Mouse (Mus musculus) kidney, postnatal 0 days (tissue): ENCODE measurements around the gene Gm42791. TPM values are rescaled to one million over a fixed set of nuclear protein-coding genes. Genes with fewer than 3 reads are reported as not detected.
A peak's percentile ranks its signal among the peaks of the same experiment; 100 is the strongest.

Source experiments
- ATAC-seq: fragments of 200-750 bp; cut with Nextera tagmentation; replicated peaks from 2 replicates; pipeline ENCODE4 v1.8.0; 2017; ENCODE audit warnings: low read depth, moderate number of reproducible peaks, moderate TSS enrichment, moderate library complexity; ENCODE audit not compliant: low FRiP score
- DNase-seq: peaks from one replicate; pipeline ENCODE4 v3.0.0-alpha.2; 2016; ENCODE audit warnings: low spot score
- H3K27ac ChIP-seq: fragments of 300-500 bp; sonication (generic); 2 replicates; pipeline ENCODE4 v1.5.1; 2014; ENCODE audit warnings: mild to moderate bottlenecking
- H3K27me3 ChIP-seq: fragments of 300-500 bp; sonication (generic); 2 replicates; pipeline ENCODE4 v1.6.1; 2014; ENCODE audit warnings: low read length, mixed read lengths; ENCODE audit not compliant: insufficient read depth
- H3K36me3 ChIP-seq: fragments of 300-500 bp; sonication (generic); 2 replicates; pipeline ENCODE4 v1.6.1; 2014; ENCODE audit warnings: low read length, mixed read lengths; ENCODE audit not compliant: insufficient read depth
- H3K4me1 ChIP-seq: fragments of 300-500 bp; sonication (generic); replicated peaks from 2 replicates; pipeline ENCODE4 v1.6.1; 2014; ENCODE audit warnings: antibody characterized with exemption, low read length, mixed read lengths; ENCODE audit not compliant: insufficient read depth
- H3K4me2 ChIP-seq: fragments of 300-500 bp; sonication (generic); 2 replicates; pipeline ENCODE4 v1.6.1; 2014; ENCODE audit warnings: mild to moderate bottlenecking, low read length, moderate library complexity, mixed read lengths
- H3K4me3 ChIP-seq: fragments of 300-500 bp; sonication (generic); replicated peaks from 2 replicates; pipeline ENCODE4 v1.5.1; 2014; ENCODE audit warnings: low read depth, low read length
- H3K9ac ChIP-seq: fragments of 300-500 bp; sonication (generic); 2 replicates; pipeline ENCODE4 v1.6.1; 2014; ENCODE audit warnings: low read depth, low read length
- H3K9me3 ChIP-seq: fragments of 300-500 bp; sonication (generic); replicated peaks from 2 replicates; pipeline ENCODE4 v1.6.1; 2016; ENCODE audit warnings: low read length, inconsistent platforms, mixed read lengths
- CTCF ChIP-seq: IDR thresholded peaks from 2 replicates; pipeline ENCODE4 v1.5.1; 2016; ENCODE audit warnings: antibody characterized with exemption, low read depth, mild to moderate bottlenecking, moderate library complexity
- WGBS: fragments of 180-500 bp; shearing (Covaris S2); extraction: QIAGEN DNeasy Blood & Tissue Kit; methylation state at CpG from one replicate; pipeline ENCODE4 v1.1.7; 2014; 5-methylcytosine and 5-hydroxymethylcytosine counted together
- polyA plus RNA-seq: library from polyadenylated mRNA; unstranded; fragments of >200 nt; fragmentation: Nextera tagmentation; extraction: Ambion mirVana; gene quantifications from 2 replicates; pipeline ENCODE4 v1.2.1, GENCODE M21; 2015

Gm42791 gene
- polyA plus RNA-seq, 1 experiment from 2014 or later = not detected

- H3K36me3 ChIP-seq = no peaks in the 10 kb centered on the region
- no peak overlapping the region for H3K4me3 ChIP-seq
- H3K27ac ChIP-seq = peak overlapping the region; percentile 6; the same call in 1 of the 2 replicates
- TF ChIP-seq CTCF = no peak
- peaks cover 14% of the 10 kb centered on the region; the same call in 1 of the 2 replicates for H3K4me1 ChIP-seq
- no peak for DNase-seq
- no peaks in the 10 kb centered on the region for H3K27me3 ChIP-seq
- H3K9me3 ChIP-seq = no peaks in the 10 kb centered on the region
- no peak overlapping the region for H3K4me2 ChIP-seq
- ATAC-seq = no peak
- no peak overlapping the region for H3K9ac ChIP-seq
- 83% methylated on average over 6 of the region's 6 CpGs for WGBS
These were observed 39.4 kb downstream of the Gm42791 start for GRCm38 (mm10) chr5:148955575-148955974.

- no peak for ATAC-seq
- H3K36me3 ChIP-seq = no peaks in the 10 kb centered on the region
- WGBS = 68% methylated on average over 22 of the region's 22 CpGs
- no peaks in the 10 kb centered on the region for H3K9me3 ChIP-seq
- no peak for TF ChIP-seq CTCF
- no peak for DNase-seq
- no peak overlapping the region for H3K4me2 ChIP-seq
- no peak overlapping the region for H3K9ac ChIP-seq
- peaks cover 11% of the 10 kb centered on the region; the same call in 1 of the 2 replicates for H3K4me1 ChIP-seq
- H3K4me3 ChIP-seq = no peak overlapping the region
- peak overlapping the region; percentile 19; the same call in 1 of the 2 replicates for H3K27ac ChIP-seq
- no peaks in the 10 kb centered on the region for H3K27me3 ChIP-seq
These were observed 40.5 kb downstream of the Gm42791 start for GRCm38 (mm10) chr5:148954314-148955060.

GRCm38 (mm10) chr5:148953098-148953497 lies 41.8 kb downstream of the Gm42791 start:
- no peak for TF ChIP-seq CTCF

GRCm38 (mm10) chr5:148952419-148952818 lies 42.5 kb downstream of the Gm42791 start:
- Histone ChIP-seq H3K9me3 (no peaks in the 10 kb centered on the region), H3K4me3 (no peak overlapping the region), H3K4me2 (no peak overlapping the region), H3K9ac (no peak overlapping the region), H3K36me3 (no peaks in the 10 kb centered on the region), H3K27ac (no peak overlapping the region), H3K4me1 (0 out of 2 replicates have a peak, but pooled peaks cover 3% of the 10 kb centered on the region), H3K27me3 (no peaks in the 10 kb centered on the region)
- no peak for DNase-seq
- WGBS = 63% methylated on average over 6 of the region's 6 CpGs
- ATAC-seq = no peak
- TF ChIP-seq CTCF = peak; percentile 66

More at GRCm38 (mm10) chr5:148953098-148953497, 41.8 kb downstream of the Gm42791 start:
- no peak overlapping the region for H3K4me2 ChIP-seq
- H3K27me3 ChIP-seq = no peaks in the 10 kb centered on the region
- H3K9ac ChIP-seq = no peak overlapping the region
- no peaks in the 10 kb centered on the region for H3K36me3 ChIP-seq
- 65% methylated on average over 5 of the region's 5 CpGs for WGBS
- H3K4me1 ChIP-seq = 0 out of 2 replicates have a peak, but pooled peaks cover 3% of the 10 kb centered on the region
- H3K27ac ChIP-seq = no peak overlapping the region
- H3K4me3 ChIP-seq = no peak overlapping the region
- ATAC-seq (no peak), DNase-seq (no peak)
- no peaks in the 10 kb centered on the region for H3K9me3 ChIP-seq

- H3K27ac ChIP-seq = no peak overlapping the region
- no peaks in the 10 kb centered on the region for H3K36me3 ChIP-seq
- no peak for DNase-seq
- H3K9ac ChIP-seq = no peak overlapping the region
- H3K4me3 ChIP-seq = no peak overlapping the region
- whole genome bisulfite sequencing = 87% methylated on average over 5 of the region's 5 CpGs
- no peak for TF ChIP-seq CTCF
- no peak overlapping the region for H3K4me2 ChIP-seq
- H3K9me3 ChIP-seq = no peaks in the 10 kb centered on the region
- ATAC-seq = no peak
- no peaks in the 10 kb centered on the region for H3K27me3 ChIP-seq
- H3K4me1 ChIP-seq = 0 out of 2 replicates have a peak, but pooled peaks cover 3% of the 10 kb centered on the region
These were observed 43.6 kb downstream of the Gm42791 start for GRCm38 (mm10) chr5:148951360-148951759.

- Histone ChIP-seq H3K4me1 (0 out of 2 replicates have a peak, but pooled peaks cover 3% of the 10 kb centered on the region), H3K27ac (peak overlapping the region; percentile 32), H3K4me3 (no peak overlapping the region), H3K36me3 (no peaks in the 10 kb centered on the region), H3K27me3 (no peaks in the 10 kb centered on the region), H3K9me3 (no peaks in the 10 kb centered on the region), H3K4me2 (no peak overlapping the region; the same call in 1 of the 2 replicates), H3K9ac (no peak overlapping the region)
- no peak for TF ChIP-seq CTCF
- DNase-seq (peak; percentile 91), ATAC-seq (peak; percentile 45; the same call in 1 of the 2 replicates)
- WGBS = 17% methylated on average over 15 of the region's 15 CpGs
These were observed 44.9 kb downstream of the Gm42791 start for GRCm38 (mm10) chr5:148950064-148950463.
